Comparison of ENCODE assay signal across 8 mouse cellular contexts in genomic region chr6:113343177-113344092, GRCm38 (mm10). TPM values are rescaled to one million over a fixed set of nuclear protein-coding genes. Genes with fewer than 3 reads are reported as not detected.
DNase-seq lines count a peak whose midpoint lies in the region; ATAC-seq and TF ChIP-seq lines count a peak whose summit lies in the region.

Gene Camk1, minus strand, starts transcription at chr6:113343984.

- H3K79me2 ChIP-seq in CH12.LX (replicated peaks; ENCODE audit: control insufficient read depth, extremely low read depth, insufficient read depth, poor library complexity, severe bottlenecking) (no peaks in the 10 kb centered on the region), myocyte (ENCODE audit: control insufficient read depth, insufficient read depth) (no peaks in the 10 kb centered on the region)

- H3K27ac ChIP-seq in CH12.LX (ENCODE audit: insufficient read depth, low read depth) = no peak within 1 kb of the TSS
- peak within 1 kb of the TSS; percentile 81 for H3K27ac ChIP-seq in brown adipose tissue, adult 24 weeks (replicated peaks; ENCODE audit: low read depth, low read length)
- peak within 1 kb of the TSS; percentile 70 for H3K27ac ChIP-seq in heart, embryonic 13.5 days (replicated peaks)
- peak within 1 kb of the TSS; percentile 75 for H3K27ac ChIP-seq in kidney, embryonic 16.5 days (ENCODE audit: low read length)
- H3K27ac ChIP-seq in liver, embryonic 12.5 days = no peak within 1 kb of the TSS; the same call in 1 of the 2 replicates
- peak within 1 kb of the TSS; percentile 55 for H3K27ac ChIP-seq in stomach, embryonic 15.5 days

- WGBS in heart, embryonic 13.5 days = 11% methylated on average over 32 of the region's 32 CpGs
- 10% methylated on average over 32 of the region's 32 CpGs for WGBS in kidney, embryonic 16.5 days
- WGBS in liver, embryonic 12.5 days (ENCODE audit: insufficient replicate concordance) = 17% methylated on average over 32 of the region's 32 CpGs
- 10% methylated on average over 32 of the region's 32 CpGs for WGBS in stomach, embryonic 15.5 days

- DNase-seq in CH12.LX (ENCODE audit: extremely low read depth) = no peak

- in situ Hi-C loops in CH12.LX (cut with MboI; ENCODE audit: low pct_ligation_motif_present, low pct_unique_long_range_greater_than_20kb, low sequenced_read_pairs) = no loop called here

- H3K9me3 ChIP-seq in CH12.LX (replicated peaks; ENCODE audit: low read length) = no peaks in the 10 kb centered on the region
- H3K9me3 ChIP-seq in erythroblast, embryonic 14.5 days (ENCODE audit: control insufficient read depth, low read length) = no peaks in the 10 kb centered on the region
- no peaks in the 10 kb centered on the region for H3K9me3 ChIP-seq in heart, embryonic 13.5 days
- H3K9me3 ChIP-seq in kidney, embryonic 16.5 days (ENCODE audit: low read length) = no peaks in the 10 kb centered on the region
- no peaks in the 10 kb centered on the region for H3K9me3 ChIP-seq in liver, embryonic 12.5 days (replicated peaks)
- no peaks in the 10 kb centered on the region for H3K9me3 ChIP-seq in stomach, embryonic 15.5 days

- peak within 1 kb of the TSS in 2 of 3 experiments; percentile 13 to 51 for H3K4me3 ChIP-seq in CH12.LX (replicated peaks in 1 of 3; ENCODE audit: low read depth in 2 of 3, low read length in 2 of 3, poor library complexity in 1 of 3)
- H3K4me3 ChIP-seq in brown adipose tissue, adult 24 weeks (ENCODE audit: insufficient read depth, low read depth, low read length) = peak within 1 kb of the TSS; percentile 77
- H3K4me3 ChIP-seq in erythroblast, embryonic 14.5 days (replicated peaks) = peak within 1 kb of the TSS; percentile 59
- H3K4me3 ChIP-seq in heart, embryonic 13.5 days = peak within 1 kb of the TSS; percentile 71
- H3K4me3 ChIP-seq in kidney, embryonic 16.5 days (ENCODE audit: low read length) = peak within 1 kb of the TSS; percentile 83
- H3K4me3 ChIP-seq in liver, embryonic 12.5 days = peak within 1 kb of the TSS; percentile 55
- H3K4me3 ChIP-seq in myocyte = peak within 1 kb of the TSS; percentile 45
- H3K4me3 ChIP-seq in stomach, embryonic 15.5 days (replicated peaks) = peak within 1 kb of the TSS; percentile 69

- no peak for TF ChIP-seq RAD21 in CH12.LX (IDR thresholded peaks at IDR 0.05; ENCODE audit: low read depth, low read length)

- dilution Hi-C loops in CH12.LX (cut with MboI; ENCODE audit: extremely low pct_ligation_motif_present, extremely low pct_unique_long_range_greater_than_20kb, low sequenced_read_pairs) = no loop called here

- peak; percentile 37 for TF ChIP-seq POLR2A in CH12.LX (IDR thresholded peaks at IDR 0.05; ENCODE audit: low read depth, low read length)
- TF ChIP-seq POLR2A in myocyte (IDR thresholded peaks at IDR 0.05; ENCODE audit: insufficient read length, low read depth) = peak; percentile 92

- H3K4me1 ChIP-seq in CH12.LX (ENCODE audit: control insufficient read depth in 1 of 2, insufficient read depth in 2 of 2) = peaks cover 0 to 5% of the 10 kb centered on the region in 2 experiments; a peak in 1 of 4 replicates
- H3K4me1 ChIP-seq in brown adipose tissue, adult 24 weeks (ENCODE audit: control insufficient read depth, insufficient read depth, insufficient read length, low read length) = peaks cover 12% of the 10 kb centered on the region
- H3K4me1 ChIP-seq in erythroblast, embryonic 14.5 days (ENCODE audit: control insufficient read depth) = peaks cover 14% of the 10 kb centered on the region
- peaks cover 41% of the 10 kb centered on the region for H3K4me1 ChIP-seq in heart, embryonic 13.5 days
- peaks cover 37% of the 10 kb centered on the region for H3K4me1 ChIP-seq in kidney, embryonic 16.5 days (ENCODE audit: insufficient read depth, low read length)
- peaks cover 48% of the 10 kb centered on the region for H3K4me1 ChIP-seq in liver, embryonic 12.5 days
- H3K4me1 ChIP-seq in stomach, embryonic 15.5 days = peaks cover 21% of the 10 kb centered on the region

- peak; percentile 61; the same call in 1 of the 2 replicates for ATAC-seq in heart, embryonic 13.5 days (ENCODE audit: extremely low read depth, insufficient number of reproducible peaks, low FRiP score, low TSS enrichment)
- peak; percentile 94 for ATAC-seq in kidney, embryonic 16.5 days (ENCODE audit: low FRiP score, low TSS enrichment)
- ATAC-seq in liver, embryonic 12.5 days = peak; percentile 76
- ATAC-seq in stomach, embryonic 15.5 days (ENCODE audit: insufficient read depth, low FRiP score, low read depth) = peak; percentile 84

- no peak for TF ChIP-seq EP300 in CH12.LX (IDR thresholded peaks at IDR 0.05; ENCODE audit: low read length)

- H3K36me3 ChIP-seq in CH12.LX (replicated peaks in 1 of 2; ENCODE audit: control insufficient read depth in 1 of 2, insufficient read depth in 1 of 2, low read length in 1 of 2) (peaks cover 0 to 2% of the 10 kb centered on the region in 2 experiments), myocyte (ENCODE audit: control insufficient read depth, insufficient read depth) (no peaks in the 10 kb centered on the region)
- no peaks in the 10 kb centered on the region; the same call in 1 of the 2 replicates for H3K36me3 ChIP-seq in erythroblast, embryonic 14.5 days (ENCODE audit: control insufficient read depth)
- peaks cover 29% of the 10 kb centered on the region for H3K36me3 ChIP-seq in heart, embryonic 13.5 days
- H3K36me3 ChIP-seq in kidney, embryonic 16.5 days (ENCODE audit: insufficient read depth, low read length) = peaks cover 27% of the 10 kb centered on the region
- H3K36me3 ChIP-seq in liver, embryonic 12.5 days = peaks cover 18% of the 10 kb centered on the region
- peaks cover 5% of the 10 kb centered on the region; the same call in 1 of the 2 replicates for H3K36me3 ChIP-seq in stomach, embryonic 15.5 days

- H3ac ChIP-seq in myocyte (ENCODE audit: control insufficient read depth, insufficient read length) = peak within 1 kb of the TSS; percentile 14

- TF ChIP-seq CTCF in CH12.LX (conservative IDR thresholded peaks at IDR 0.05 in 1 of 2, IDR thresholded peaks at IDR 0.05 in 1 of 2; ENCODE audit: low read depth in 2 of 2, low read length in 2 of 2) = no peak

- H3K4me2 ChIP-seq in CH12.LX (ENCODE audit: insufficient read depth, low read depth, poor library complexity, severe bottlenecking) (peak within 1 kb of the TSS; percentile 4; the same call in 1 of the 2 replicates), myocyte (ENCODE audit: low read depth) (peak within 1 kb of the TSS; percentile 99)
- H3K4me2 ChIP-seq in heart, embryonic 13.5 days = peak within 1 kb of the TSS; percentile 82
- H3K4me2 ChIP-seq in kidney, embryonic 16.5 days (replicated peaks; ENCODE audit: low read depth, low read length) = peak within 1 kb of the TSS; percentile 88
- H3K4me2 ChIP-seq in liver, embryonic 12.5 days = peak within 1 kb of the TSS; percentile 74
- peak within 1 kb of the TSS; percentile 84 for H3K4me2 ChIP-seq in stomach, embryonic 15.5 days

- H3K9ac ChIP-seq in CH12.LX (ENCODE audit: insufficient read depth, low read depth) = peak within 1 kb of the TSS; percentile 4; the same call in 1 of the 2 replicates
- peak within 1 kb of the TSS; percentile 92 for H3K9ac ChIP-seq in heart, embryonic 13.5 days
- peak within 1 kb of the TSS; percentile 92 for H3K9ac ChIP-seq in kidney, embryonic 16.5 days (replicated peaks; ENCODE audit: low read length)
- peak within 1 kb of the TSS; percentile 68 for H3K9ac ChIP-seq in liver, embryonic 12.5 days
- peak within 1 kb of the TSS; percentile 78 for H3K9ac ChIP-seq in stomach, embryonic 15.5 days

- H3K27me3 ChIP-seq in CH12.LX (replicated peaks) (peaks cover 4% of the 10 kb centered on the region), myocyte (ENCODE audit: control insufficient read depth, insufficient read depth, insufficient read length) (no peaks in the 10 kb centered on the region)
- H3K27me3 ChIP-seq in erythroblast, embryonic 14.5 days (ENCODE audit: control insufficient read depth) = peaks cover 10% of the 10 kb centered on the region
- H3K27me3 ChIP-seq in heart, embryonic 13.5 days (replicated peaks) = no peaks in the 10 kb centered on the region
- no peaks in the 10 kb centered on the region for H3K27me3 ChIP-seq in kidney, embryonic 16.5 days (ENCODE audit: insufficient read depth, low read length)
- no peaks in the 10 kb centered on the region for H3K27me3 ChIP-seq in liver, embryonic 12.5 days (replicated peaks)
- H3K27me3 ChIP-seq in stomach, embryonic 15.5 days (replicated peaks) = no peaks in the 10 kb centered on the region

TF ChIP-seq in CH12.LX, 34 proteins besides CTCF, POLR2A, EP300 and RAD21 (continues in another document):
- no peak for TF ChIP-seq KAT2A (IDR thresholded peaks at IDR 0.05; ENCODE audit: insufficient replicate concordance, low read length)
- TF ChIP-seq ZKSCAN1 (IDR thresholded peaks at IDR 0.05; ENCODE audit: borderline replicate concordance, low read depth, low read length) = no peak
- no peak for TF ChIP-seq ZC3H11A (IDR thresholded peaks at IDR 0.05; ENCODE audit: low read depth, low read length)
- 0 out of 2 replicates have a peak, but pooled peaks have one; percentile 9 for TF ChIP-seq TCF12 (IDR thresholded peaks at IDR 0.05; ENCODE audit: low read depth, low read length)
- TF ChIP-seq PAX5 (IDR thresholded peaks at IDR 0.05; ENCODE audit: low read length) = no peak
- no peak for TF ChIP-seq MAFK (IDR thresholded peaks at IDR 0.05; ENCODE audit: insufficient replicate concordance, low read length)

TF ChIP-seq in myocyte, 11 proteins besides CTCF, POLR2A, EP300 and RAD21:
- no peak for TF ChIP-seq TCF12 (IDR thresholded peaks at IDR 0.05; ENCODE audit: insufficient read depth, poor library complexity, severe bottlenecking)
- peak; percentile 93 for TF ChIP-seq POLR2AphosphoS2 (IDR thresholded peaks at IDR 0.05; ENCODE audit: insufficient read length, low read depth)
- no peak for TF ChIP-seq USF1 (IDR thresholded peaks at IDR 0.05; ENCODE audit: low read depth)

RNA-seq across cellular contexts. Expression of gene Camk1, which starts in this region (rescaled TPM):
- 4.1 and 5.3 TPM in 2 replicates for total RNA-seq in CH12.LX (2012; rRNA removed)
- total RNA-seq in CH12.LX (2014; rRNA removed) = 0.20 and 0.36 TPM in 2 replicates
- 0.97 and 1.4 TPM in 2 replicates for polyA plus RNA-seq in CH12.LX (2012; ENCODE audit: insufficient read length, low read depth)
- polyA plus RNA-seq in brown adipose tissue, adult 24 weeks (2012; ENCODE audit: insufficient read depth, insufficient read length, missing spikeins) = 33.2 and 39.0 TPM in 2 replicates
- 0.19 and 0.31 TPM in 2 replicates for polyA plus RNA-seq in erythroblast, embryonic 14.5 days (2012)
- 109 and 115 TPM in 2 replicates for polyA plus RNA-seq in heart, embryonic 13.5 days (2015; fragmentation: Nextera tagmentation; extraction: Ambion mirVana)
- polyA plus RNA-seq in kidney, embryonic 16.5 days (2015; fragmentation: Nextera tagmentation; extraction: Ambion mirVana) = 110 and 117 TPM in 2 replicates
- polyA plus RNA-seq in liver, embryonic 12.5 days (2016; fragmentation: Nextera tagmentation; extraction: Ambion mirVana) = 31.5 TPM in 2 replicates
- polyA plus RNA-seq in myocyte (2012; fragmentation: generic; extraction: Trizol) = 44.5 TPM
- polyA plus RNA-seq in stomach, embryonic 15.5 days (2015; fragmentation: Nextera tagmentation; extraction: Ambion mirVana) = 92.7 and 94.4 TPM in 2 replicates

Comparison
In these comparisons a context has a peak if more than half of its experiments do, and no peak if none do; other contexts are left out.
1. RNA of gene Camk1 (polyA plus RNA-seq): 110 to 117 TPM in kidney, embryonic 16.5 days, 109 to 115 TPM in heart, embryonic 13.5 days, 92.7 to 94.4 TPM in stomach, embryonic 15.5 days, 44.5 TPM in myocyte (single experiment), 33.2 to 39.0 TPM in brown adipose tissue, adult 24 weeks and 31.5 TPM in liver, embryonic 12.5 days; 0.97 to 1.4 TPM in CH12.LX and 0.19 to 0.31 TPM in erythroblast, embryonic 14.5 days; every median in the first group is over 10 times any median in the second.
2. H3K27ac ChIP-seq: peak in brown adipose tissue, adult 24 weeks (single experiment), heart, embryonic 13.5 days (single experiment), kidney, embryonic 16.5 days (single experiment) and stomach, embryonic 15.5 days (single experiment); none in CH12.LX (single experiment) and liver, embryonic 12.5 days (single experiment).
3. H3K4me2 ChIP-seq: peak in every context shown above with its lines; median percentile 99 in myocyte; 88 in kidney, embryonic 16.5 days; 84 in stomach, embryonic 15.5 days; 82 in heart, embryonic 13.5 days; 74 in liver, embryonic 12.5 days; 4 in CH12.LX.
4. H3K4me3 ChIP-seq: peak in every context shown above with its lines; median percentile 83 in kidney, embryonic 16.5 days; 77 in brown adipose tissue, adult 24 weeks; 71 in heart, embryonic 13.5 days; 69 in stomach, embryonic 15.5 days; 59 in erythroblast, embryonic 14.5 days; 55 in liver, embryonic 12.5 days; 45 in myocyte; 32 in CH12.LX.
5. H3K9ac ChIP-seq: peak in every context shown above with its lines; median percentile 92 in heart, embryonic 13.5 days; 92 in kidney, embryonic 16.5 days; 78 in stomach, embryonic 15.5 days; 68 in liver, embryonic 12.5 days; 4 in CH12.LX.
6. Peak in every context shown above with its lines, with median percentiles within 50 percentile points of each other: ATAC-seq.